Mouse (Mus musculus) forebrain, postnatal 0 days (tissue): ENCODE results near the gene Banp. TPM values are rescaled to one million over a fixed set of nuclear protein-coding genes. Genes with fewer than 3 reads are reported as not detected.

ENCODE experiments used
- ATAC-seq: fragments of 200-750 bp; cut with Nextera tagmentation; 2 replicates; pipeline ENCODE4 v1.8.0; 2017; ENCODE audit warnings: mild to moderate bottlenecking, moderate library complexity
- DNase-seq: peaks from one replicate; pipeline ENCODE4 v3.0.0-alpha.2; 2015
- H3K27ac ChIP-seq: fragments of 300-500 bp; sonication (generic); 2 replicates; pipeline ENCODE4 v1.5.1; 2014; ENCODE audit warnings: low read depth, mild to moderate bottlenecking, antibody characterized with exemption, low read length, moderate library complexity, mixed read lengths
- H3K27me3 ChIP-seq: fragments of 300-500 bp; sonication (generic); 2 replicates; pipeline ENCODE4 v1.6.1; 2014; ENCODE audit warnings: mild to moderate bottlenecking, low read length, mixed read lengths; ENCODE audit not compliant: insufficient read depth
- H3K36me3 ChIP-seq: fragments of 300-500 bp; sonication (generic); 2 replicates; pipeline ENCODE4 v1.6.1; 2014; ENCODE audit warnings: mild to moderate bottlenecking, moderate library complexity; ENCODE audit not compliant: insufficient read depth
- H3K4me1 ChIP-seq: fragments of 300-500 bp; sonication (generic); 2 replicates; pipeline ENCODE4 v1.6.1; 2014; ENCODE audit warnings: antibody characterized with exemption; ENCODE audit not compliant: insufficient read depth
- H3K4me2 ChIP-seq: fragments of 300-500 bp; sonication (generic); 2 replicates; pipeline ENCODE4 v1.6.1; 2014; ENCODE audit warnings: low read depth, mild to moderate bottlenecking, moderate library complexity
- H3K4me3 ChIP-seq: fragments of 300-500 bp; sonication (generic); 2 replicates; pipeline ENCODE4 v1.5.1; 2014; ENCODE audit warnings: low read depth, low read length, mixed read lengths
- H3K9ac ChIP-seq: fragments of 300-500 bp; sonication (generic); 2 replicates; pipeline ENCODE4 v1.6.1; 2014; ENCODE audit warnings: mild to moderate bottlenecking
- H3K9me3 ChIP-seq: fragments of 300-500 bp; sonication (generic); 2 replicates; pipeline ENCODE4 v1.6.1; 2016; ENCODE audit warnings: low read length
- CTCF ChIP-seq: sonication (generic); IDR thresholded peaks from 2 replicates; pipeline ENCODE4 v1.5.1; 2016; ENCODE audit warnings: antibody characterized with exemption, control low read depth, low read depth
- WGBS: fragments of 180-500 bp; shearing (Covaris S2); extraction: QIAGEN DNeasy Blood & Tissue Kit; methylation state at CpG from one replicate; pipeline ENCODE4 v1.1.7; 2014; 5-methylcytosine and 5-hydroxymethylcytosine counted together
- polyA plus RNA-seq: library from polyadenylated mRNA; unstranded; fragments of >200 nt; fragmentation: Nextera tagmentation; extraction: Ambion mirVana; gene quantifications from 2 replicates; pipeline ENCODE4 v1.2.1, GENCODE M21; 2015
- total RNA-seq: library from RNA; depleted of rRNA; stranded (reverse); fragments of >200 nt; gene quantifications from 2 replicates; pipeline ENCODE4 v1.2.3, GENCODE M21; 2014

Banp gene
- total and polyA plus RNA-seq, 2 experiments from 2014 or later: 29.3 to 37.9 TPM

- Histone ChIP-seq H3K27ac (peak overlapping the region; percentile 57), H3K4me3 (no peak overlapping the region), H3K9me3 (no peaks in the 10 kb centered on the region), H3K4me2 (no peak overlapping the region), H3K27me3 (no peaks in the 10 kb centered on the region), H3K9ac (no peak overlapping the region), H3K4me1 (peaks cover 11% of the 10 kb centered on the region), H3K36me3 (no peaks in the 10 kb centered on the region)
- ATAC-seq (no peak), DNase-seq (no peak)
- 71% methylated on average over 4 of the region's 4 CpGs for WGBS
- no peak for TF ChIP-seq CTCF
Observed at GRCm38 (mm10) chr8:121968542-121968941, 19.0 kb downstream of the Banp start.

DNA sequence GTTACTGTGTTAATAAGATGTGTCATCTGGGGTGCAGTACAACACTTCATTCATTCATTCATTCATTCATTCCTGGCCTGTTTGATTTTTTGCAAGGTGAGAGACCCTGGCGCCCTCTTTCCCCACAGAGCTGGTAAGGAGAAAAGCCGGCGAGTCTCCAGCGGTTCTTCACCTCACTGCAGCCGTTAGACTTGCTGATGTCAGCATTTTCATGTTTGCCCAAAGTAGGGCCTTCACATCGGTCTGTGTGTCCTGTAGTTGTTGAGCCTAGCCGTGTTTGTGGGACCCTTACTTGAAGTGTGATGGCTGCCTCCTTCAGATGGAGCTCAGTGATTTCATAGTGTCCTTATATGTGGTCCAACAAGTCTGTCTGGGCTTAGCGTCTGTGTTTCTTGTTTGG lies 20.7 kb downstream of the Banp start:
- Histone ChIP-seq H3K4me2 (no peak overlapping the region), H3K4me1 (peaks cover 11% of the 10 kb centered on the region), H3K27me3 (no peaks in the 10 kb centered on the region), H3K4me3 (no peak overlapping the region), H3K36me3 (peaks cover 14% of the 10 kb centered on the region), H3K9me3 (no peaks in the 10 kb centered on the region), H3K9ac (no peak overlapping the region), H3K27ac (peak overlapping the region; percentile 67)
- no peak for ATAC-seq
- DNase-seq: no peak
- TF ChIP-seq CTCF: no peak
- 86% methylated on average over 8 of the region's 8 CpGs for WGBS

DNA sequence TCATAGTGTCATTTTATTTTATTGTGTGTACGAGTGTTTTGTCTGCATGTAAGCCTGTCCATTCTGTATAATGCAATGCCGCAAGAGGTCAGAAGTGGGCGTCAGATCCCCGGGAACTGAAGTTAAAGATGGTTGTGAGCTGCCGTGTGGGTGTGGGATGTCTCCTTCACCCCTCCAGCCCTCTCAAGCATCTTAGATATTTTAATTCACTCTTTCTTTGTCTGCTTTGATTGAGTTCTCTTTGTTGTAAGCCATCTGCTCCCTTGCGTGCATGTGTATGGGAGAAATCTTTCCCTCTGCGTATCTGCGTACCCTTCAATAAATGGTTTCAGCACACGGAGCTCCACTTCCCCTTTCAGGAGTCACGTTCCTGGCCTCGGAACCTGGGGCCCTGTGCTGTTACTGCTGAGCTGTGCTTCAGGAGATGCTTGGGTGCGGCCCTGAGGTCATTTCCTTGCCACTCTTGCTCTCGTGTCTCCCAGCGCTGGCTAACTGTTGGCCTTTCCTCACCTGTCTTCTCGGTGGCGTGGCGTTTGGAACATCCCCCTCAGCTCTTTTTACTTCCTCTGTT lies 22.0 kb downstream of the Banp start:
- peak; percentile 40 for TF ChIP-seq CTCF
- Histone ChIP-seq H3K9me3 (no peaks in the 10 kb centered on the region), H3K27ac (peak overlapping the region; percentile 70), H3K4me1 (peaks cover 11% of the 10 kb centered on the region), H3K36me3 (peaks cover 27% of the 10 kb centered on the region), H3K4me2 (no peak overlapping the region), H3K27me3 (no peaks in the 10 kb centered on the region), H3K9ac (no peak overlapping the region), H3K4me3 (no peak overlapping the region)
- ATAC-seq: peak; percentile 67; the same call in 1 of the 2 replicates
- WGBS: 56% methylated on average over 17 of the region's 17 CpGs
- DNase-seq: peak; percentile 60

- H3K4me1 ChIP-seq: no peaks in the 10 kb centered on the region; the same call in 1 of the 2 replicates
- no peak overlapping the region for H3K9ac ChIP-seq
- H3K9me3 ChIP-seq: no peaks in the 10 kb centered on the region
- ATAC-seq: no peak
- WGBS: 95% methylated on average over 28 of the region's 28 CpGs
- H3K36me3 ChIP-seq: peaks cover 39% of the 10 kb centered on the region
- no peak for DNase-seq
- H3K27ac ChIP-seq: no peak overlapping the region
- no peak overlapping the region for H3K4me2 ChIP-seq
- no peaks in the 10 kb centered on the region for H3K27me3 ChIP-seq
- TF ChIP-seq CTCF: no peak
- H3K4me3 ChIP-seq: no peak overlapping the region
Observed at GRCm38 (mm10) chr8:121973906-121974305, 24.4 kb downstream of the Banp start.

DNA sequence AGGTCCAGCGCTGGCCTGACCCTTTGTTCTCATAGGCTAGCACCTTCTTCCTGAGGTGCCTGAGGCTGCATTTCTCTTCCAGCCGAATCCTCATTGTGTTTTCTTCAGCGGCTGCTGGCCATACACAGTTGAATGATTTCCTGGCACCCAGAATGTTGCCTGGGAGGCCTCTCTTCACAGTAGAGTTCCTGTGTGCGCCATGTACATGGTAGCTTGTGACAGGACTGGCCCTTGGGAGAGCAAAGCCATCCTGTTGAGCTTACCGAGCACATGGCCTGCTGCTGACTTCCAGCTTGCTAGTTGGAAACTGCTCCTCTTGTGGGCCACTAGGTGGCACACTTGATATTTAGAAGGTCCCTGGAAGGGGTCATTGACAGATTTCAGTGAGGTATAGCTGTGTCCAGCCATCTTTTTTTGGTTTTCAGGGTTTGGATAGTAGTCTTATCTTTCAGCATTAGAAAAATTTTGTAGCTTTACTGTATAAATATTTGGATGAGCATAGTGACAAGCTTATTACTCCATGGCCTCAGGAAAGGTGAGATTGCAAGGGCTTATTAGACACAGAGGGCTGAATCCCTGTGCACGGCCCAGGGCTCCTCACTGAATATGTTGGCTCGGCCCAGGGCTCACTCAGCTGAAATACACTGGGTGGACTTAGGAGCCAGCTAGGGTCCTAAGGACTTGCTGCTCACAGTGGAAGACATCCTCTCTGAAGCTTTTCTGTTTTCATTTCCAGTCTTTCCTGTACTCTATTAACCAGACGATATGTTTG lies 28.5 kb downstream of the Banp start:
- Histone ChIP-seq H3K4me2 (no peak overlapping the region), H3K4me3 (no peak overlapping the region), H3K27me3 (no peaks in the 10 kb centered on the region), H3K9ac (no peak overlapping the region), H3K36me3 (peaks cover 66% of the 10 kb centered on the region), H3K4me1 (no peaks in the 10 kb centered on the region), H3K9me3 (no peaks in the 10 kb centered on the region), H3K27ac (no peak overlapping the region)
- 59% methylated on average over 8 of the region's 8 CpGs for WGBS
- TF ChIP-seq CTCF: peak; percentile 90
- ATAC-seq: peak; percentile 64
- DNase-seq: peak; percentile 80

DNA sequence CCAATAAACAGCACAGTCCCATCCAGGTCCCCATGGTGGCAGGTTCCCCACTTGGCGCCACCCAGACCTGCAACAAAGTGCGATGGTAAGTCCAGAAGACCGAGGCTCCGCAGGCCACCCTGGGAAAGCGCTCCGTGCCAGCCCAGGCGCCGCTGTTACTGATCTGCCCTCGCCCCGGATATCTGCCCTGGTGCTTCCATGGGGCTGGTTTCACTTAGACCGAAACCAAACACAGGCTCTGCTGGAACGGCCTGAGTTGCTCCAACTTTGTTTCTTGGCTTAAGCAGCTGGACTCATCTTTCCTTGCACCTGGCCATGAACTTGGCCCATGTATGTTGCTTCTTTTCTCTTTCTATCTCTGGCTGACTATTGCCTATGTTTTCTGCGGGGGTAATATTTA lies 29.1 kb downstream of the Banp start:
- Histone ChIP-seq H3K4me3 (no peak overlapping the region), H3K36me3 (peaks cover 72% of the 10 kb centered on the region), H3K4me1 (no peaks in the 10 kb centered on the region), H3K9me3 (no peaks in the 10 kb centered on the region), H3K4me2 (no peak overlapping the region), H3K27ac (no peak overlapping the region), H3K27me3 (no peaks in the 10 kb centered on the region), H3K9ac (no peak overlapping the region)
- no peak for ATAC-seq
- 93% methylated on average over 13 of the region's 13 CpGs for WGBS
- TF ChIP-seq CTCF: no peak
- DNase-seq: no peak

- no peak overlapping the region for H3K4me3 ChIP-seq
- no peak for ATAC-seq
- no peak overlapping the region for H3K9ac ChIP-seq
- no peak for DNase-seq
- H3K9me3 ChIP-seq: no peaks in the 10 kb centered on the region
- TF ChIP-seq CTCF: no peak
- H3K27ac ChIP-seq: no peak overlapping the region
- H3K4me1 ChIP-seq: no peaks in the 10 kb centered on the region
- H3K36me3 ChIP-seq: peaks cover 60% of the 10 kb centered on the region
- no peak overlapping the region for H3K4me2 ChIP-seq
- no peaks in the 10 kb centered on the region for H3K27me3 ChIP-seq
- WGBS: 92% methylated on average over 11 of the region's 11 CpGs
Observed at GRCm38 (mm10) chr8:121980792-121981519, 31.4 kb downstream of the Banp start.
